10 mouse cellular contexts compared by ENCODE assay signal in the genomic region with DNA sequence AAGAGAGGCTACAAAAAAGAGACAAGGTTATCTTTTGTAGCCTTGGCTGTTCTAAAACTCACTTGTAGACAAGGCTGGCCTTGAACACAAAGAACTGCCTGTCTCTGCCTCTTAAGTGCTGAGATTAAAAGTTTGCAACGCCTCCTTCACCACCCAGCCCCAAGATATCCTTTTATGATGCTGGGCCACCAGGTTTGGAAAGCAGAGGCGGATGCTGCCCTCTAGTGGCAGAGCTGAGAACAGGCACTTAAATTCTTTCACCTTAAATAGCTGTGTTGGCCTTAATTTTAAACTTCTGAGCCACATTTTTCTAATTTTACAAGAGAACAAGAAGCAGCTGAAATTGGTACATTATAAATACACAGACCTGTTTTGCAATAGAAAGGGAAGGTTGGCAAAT.
DNase-seq lines count a peak whose midpoint lies in the region; ATAC-seq and TF ChIP-seq lines count a peak whose summit lies in the region.
"Had no signal": no experiment of that assay in that cellular context is flagged by ENCODE, and none has a peak within 500 bp of the region (broad histone marks: within the 10 kb centered on the region; RNA-seq: fewer than 3 reads in every experiment).

No protein-coding gene starts in this region.

- no peak overlapping the region for H3K9ac ChIP-seq in hindbrain, embryonic 12.5 days
- no peak overlapping the region for H3K9ac ChIP-seq in liver, postnatal 0 days (replicated peaks)
- no peak overlapping the region for H3K9ac ChIP-seq in heart, embryonic 11.5 days (ENCODE audit: low read depth, low read length)
- no peak overlapping the region for H3K9ac ChIP-seq in kidney, embryonic 16.5 days (replicated peaks; ENCODE audit: low read length)
- H3K9ac ChIP-seq: embryonic facial prominence, embryonic 12.5 days; liver, embryonic 13.5 days had no signal

- no peaks in the 10 kb centered on the region for H3K9me3 ChIP-seq in hindbrain, embryonic 10.5 days
- H3K9me3 ChIP-seq in hindbrain, embryonic 12.5 days (replicated peaks), result no peaks in the 10 kb centered on the region
- no peaks in the 10 kb centered on the region for H3K9me3 ChIP-seq in liver, postnatal 0 days (ENCODE audit: low read length)
- no peaks in the 10 kb centered on the region for H3K9me3 ChIP-seq in heart, embryonic 11.5 days (replicated peaks; ENCODE audit: control insufficient read depth, low read length)
- no peaks in the 10 kb centered on the region for H3K9me3 ChIP-seq in kidney, embryonic 16.5 days (ENCODE audit: low read length)
- H3K9me3 ChIP-seq: embryonic facial prominence, embryonic 12.5 days had no signal

- H3K27me3 ChIP-seq in hindbrain, embryonic 10.5 days (ENCODE audit: insufficient read depth, poor library complexity, severe bottlenecking), result peaks cover 34% of the 10 kb centered on the region
- H3K27me3 ChIP-seq in hindbrain, embryonic 12.5 days, result peaks cover 10% of the 10 kb centered on the region
- H3K27me3 ChIP-seq in liver, postnatal 0 days (ENCODE audit: insufficient read depth, low read length), result no peaks in the 10 kb centered on the region
- peaks cover 1% of the 10 kb centered on the region; the same call in 1 of the 2 replicates for H3K27me3 ChIP-seq in heart, embryonic 11.5 days (ENCODE audit: control insufficient read depth, insufficient read depth, low read length)
- H3K27me3 ChIP-seq in kidney, embryonic 16.5 days (ENCODE audit: insufficient read depth, low read length), result 0 out of 2 replicates have a peak, but pooled peaks cover 6% of the 10 kb centered on the region
- H3K27me3 ChIP-seq: liver, embryonic 13.5 days had no signal

- peaks cover 5% of the 10 kb centered on the region; the same call in 1 of the 2 replicates for H3K4me1 ChIP-seq in hindbrain, embryonic 10.5 days (replicated peaks)
- no peaks in the 10 kb centered on the region for H3K4me1 ChIP-seq in hindbrain, embryonic 12.5 days
- no peaks in the 10 kb centered on the region for H3K4me1 ChIP-seq in liver, postnatal 0 days (ENCODE audit: insufficient read depth)
- no peaks in the 10 kb centered on the region for H3K4me1 ChIP-seq in heart, embryonic 11.5 days (ENCODE audit: control insufficient read depth, insufficient read depth, low read length)
- no peaks in the 10 kb centered on the region for H3K4me1 ChIP-seq in kidney, embryonic 16.5 days (ENCODE audit: insufficient read depth, low read length)
- H3K4me1 ChIP-seq: embryonic facial prominence, embryonic 12.5 days; liver, embryonic 13.5 days had no signal

- 7% methylated on average over 2 of the region's 2 CpGs for WGBS in hindbrain, embryonic 10.5 days
- WGBS in hindbrain, embryonic 12.5 days, result 3% methylated on average over 2 of the region's 2 CpGs
- 11% methylated on average over 2 of the region's 2 CpGs for WGBS in liver, postnatal 0 days (ENCODE audit: insufficient replicate concordance)
- 2% methylated on average over 2 of the region's 2 CpGs for WGBS in heart, embryonic 11.5 days (ENCODE audit: insufficient replicate concordance)
- WGBS in kidney, embryonic 16.5 days, result 11% methylated on average over 2 of the region's 2 CpGs

- peak; percentile 49 for DNase-seq in hindbrain, embryonic 10.5 days (ENCODE audit: low spot score)
- DNase-seq in CD4-positive helper T cell, adult 2 months (ENCODE audit: low read depth, low spot score), result peak; percentile 7
- peak; percentile 27 for DNase-seq in adrenal gland, postnatal 10 days
- DNase-seq in liver, postnatal 0 days, result peak; percentile 33
- DNase-seq in gastrocnemius, postnatal 4 days (ENCODE audit: low spot score in 2 of 2), result no peak
- DNase-seq: liver, embryonic 13.5 days had no signal

- no peak overlapping the region for H3K27ac ChIP-seq in hindbrain, embryonic 10.5 days
- no peak overlapping the region for H3K27ac ChIP-seq in hindbrain, embryonic 12.5 days
- no peak overlapping the region for H3K27ac ChIP-seq in liver, postnatal 0 days (ENCODE audit: low read depth)
- H3K27ac ChIP-seq in heart, embryonic 11.5 days (ENCODE audit: low read depth, low read length), result no peak overlapping the region
- H3K27ac ChIP-seq in kidney, embryonic 16.5 days (ENCODE audit: low read length), result no peak overlapping the region
- H3K27ac ChIP-seq: embryonic facial prominence, embryonic 12.5 days; liver, embryonic 13.5 days had no signal

- no peak for TF ChIP-seq EP300 in liver, postnatal 0 days (IDR thresholded peaks at IDR 0.05; ENCODE audit: low read depth)

- ATAC-seq in hindbrain, embryonic 12.5 days (ENCODE audit: low FRiP score), result no peak
- ATAC-seq in liver, postnatal 0 days, result no peak
- no peak for ATAC-seq in heart, embryonic 11.5 days (replicated peaks; ENCODE audit: insufficient number of reproducible peaks, low FRiP score, low TSS enrichment)
- ATAC-seq in kidney, embryonic 16.5 days (ENCODE audit: low FRiP score, low TSS enrichment), result no peak

- peak; percentile 80 for TF ChIP-seq CTCF in liver, postnatal 0 days (IDR thresholded peaks at IDR 0.05; ENCODE audit: low read depth)

- no peak overlapping the region for H3K4me3 ChIP-seq in hindbrain, embryonic 10.5 days
- H3K4me3 ChIP-seq in hindbrain, embryonic 12.5 days, result no peak overlapping the region
- H3K4me3 ChIP-seq in liver, postnatal 0 days (ENCODE audit: low read depth, low read length), result no peak overlapping the region
- no peak overlapping the region for H3K4me3 ChIP-seq in heart, embryonic 11.5 days (ENCODE audit: low read depth, low read length)
- no peak overlapping the region for H3K4me3 ChIP-seq in kidney, embryonic 16.5 days (ENCODE audit: low read length)
- H3K4me3 ChIP-seq: embryonic facial prominence, embryonic 12.5 days; liver, embryonic 13.5 days had no signal

- no peak overlapping the region for H3K4me2 ChIP-seq in hindbrain, embryonic 12.5 days (replicated peaks)
- H3K4me2 ChIP-seq in liver, postnatal 0 days (ENCODE audit: low read depth, low read length), result no peak overlapping the region
- H3K4me2 ChIP-seq in heart, embryonic 11.5 days, result no peak overlapping the region
- H3K4me2 ChIP-seq in kidney, embryonic 16.5 days (replicated peaks; ENCODE audit: low read depth, low read length), result no peak overlapping the region
- H3K4me2 ChIP-seq: embryonic facial prominence, embryonic 12.5 days; liver, embryonic 13.5 days had no signal

- H3K36me3 ChIP-seq in hindbrain, embryonic 10.5 days, result no peaks in the 10 kb centered on the region
- H3K36me3 ChIP-seq in hindbrain, embryonic 12.5 days, result no peaks in the 10 kb centered on the region
- H3K36me3 ChIP-seq in liver, postnatal 0 days (replicated peaks; ENCODE audit: insufficient read depth, low read length), result no peaks in the 10 kb centered on the region
- no peaks in the 10 kb centered on the region for H3K36me3 ChIP-seq in heart, embryonic 11.5 days (ENCODE audit: control insufficient read depth, insufficient read depth, low read length)
- no peaks in the 10 kb centered on the region for H3K36me3 ChIP-seq in kidney, embryonic 16.5 days (ENCODE audit: insufficient read depth, low read length)
- H3K36me3 ChIP-seq: embryonic facial prominence, embryonic 12.5 days; liver, embryonic 13.5 days had no signal

Comparison
In these comparisons a context has a peak if more than half of its experiments do, and no peak if none do; other contexts are left out.
1. DNase-seq: peak in hindbrain, embryonic 10.5 days (single experiment), CD4-positive helper T cell, adult 2 months (single experiment), adrenal gland, postnatal 10 days (single experiment) and liver, postnatal 0 days (single experiment); none in gastrocnemius, postnatal 4 days (0 of 2).